Mouse (Mus musculus) testis, postnatal 14 days (tissue): ENCODE measurements at regions not wholly inside any gene's neighbourhood (a gene's known extent, or its start where the extent isn't known, plus 50 kb on each side); places are given as distances from the start of the nearest gene placed in this dataset.

ENCODE experiments used
- DNase-seq: peaks from one replicate; pipeline ENCODE4 v3.0.0; 2021; ENCODE audit warnings: low spot score

GRCm38 (mm10) chr16:75297416-75297815, 288.4 kb downstream of the Lipi start:
- DNase-seq: no peak

GRCm38 (mm10) chr16:75292736-75293428, 293.0 kb downstream of the Lipi start:
- no peak for DNase-seq

DNA sequence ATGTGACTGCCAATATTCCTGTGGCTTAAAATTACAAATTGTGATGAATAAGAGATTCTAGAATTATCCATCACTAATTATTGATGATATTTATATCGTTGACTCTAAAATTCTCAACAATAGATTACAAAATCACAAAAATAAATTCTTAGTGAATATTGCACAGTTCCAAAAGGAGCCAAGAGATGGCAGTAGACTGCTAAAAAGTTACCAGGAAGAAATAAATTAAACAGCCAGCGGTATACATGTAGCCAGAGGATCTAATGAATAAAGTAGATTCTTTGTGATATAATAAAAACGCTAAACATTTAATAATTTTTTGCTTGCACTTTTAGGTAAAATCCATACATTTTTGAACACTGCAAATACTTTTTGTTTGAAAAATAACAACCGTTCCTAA, 294.7 kb downstream of the Lipi start:
- DNase-seq: no peak

DNA sequence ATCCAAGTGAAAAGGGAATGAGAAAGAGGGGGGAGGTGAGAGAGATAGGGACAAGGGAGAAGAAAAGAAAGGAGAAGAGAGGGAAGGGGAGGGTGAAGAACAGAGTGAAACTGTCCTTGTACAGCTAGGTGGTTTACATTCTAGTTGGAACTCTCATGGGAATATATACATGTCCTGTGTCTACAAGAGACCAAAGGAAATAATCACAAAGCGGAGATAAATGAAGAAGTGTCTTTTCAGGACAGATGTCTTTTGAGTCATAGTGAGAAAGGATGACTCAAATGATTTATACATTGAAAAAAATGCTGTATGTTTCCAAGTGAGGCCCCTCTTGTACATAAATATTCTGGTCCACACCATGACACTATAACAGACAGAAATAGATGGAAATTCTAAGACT, 298.7 kb downstream of the Lipi start:
- DNase-seq: no peak

DNA sequence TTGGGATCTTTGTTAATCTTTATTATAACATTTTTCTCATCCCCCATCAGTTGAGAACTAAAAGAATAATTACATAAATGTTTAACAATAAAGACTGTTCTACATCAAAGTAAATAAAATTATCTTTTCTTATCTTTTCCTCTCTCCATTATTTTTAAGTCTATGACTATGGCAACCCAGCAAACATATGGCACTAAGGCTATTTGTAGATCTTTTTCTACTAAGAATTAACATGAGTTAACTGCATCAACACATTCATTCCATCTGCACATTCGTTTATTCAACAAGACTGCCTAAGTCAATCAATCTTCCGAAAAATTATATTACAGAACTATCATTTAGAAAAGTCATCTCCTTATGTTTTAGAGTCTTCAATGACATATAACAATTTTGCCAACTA, 300.1 kb downstream of the Lipi start:
- no peak for DNase-seq

GRCm38 (mm10) chr16:75263903-75264302, 322.0 kb downstream of the Lipi start:
- no peak for DNase-seq

DNA sequence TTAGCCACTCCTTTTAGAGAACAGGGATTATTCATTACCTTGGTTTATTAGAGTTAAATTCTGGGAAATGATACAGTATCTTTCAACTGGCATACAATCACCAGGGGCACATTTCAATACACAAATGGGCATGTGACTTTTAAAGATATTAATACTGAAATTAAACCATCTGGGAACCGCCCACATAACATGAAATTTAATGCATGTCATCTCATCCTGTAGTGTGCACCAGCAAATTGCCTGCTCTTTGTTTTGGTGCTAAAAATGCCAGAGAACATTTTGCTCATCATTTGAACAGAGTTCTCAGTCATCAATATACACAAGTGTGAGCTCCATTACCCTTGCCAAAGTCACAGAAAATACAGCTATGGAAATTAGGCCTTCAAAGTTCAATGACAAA, 330.9 kb downstream of the Lipi start:
- no peak for DNase-seq

DNA sequence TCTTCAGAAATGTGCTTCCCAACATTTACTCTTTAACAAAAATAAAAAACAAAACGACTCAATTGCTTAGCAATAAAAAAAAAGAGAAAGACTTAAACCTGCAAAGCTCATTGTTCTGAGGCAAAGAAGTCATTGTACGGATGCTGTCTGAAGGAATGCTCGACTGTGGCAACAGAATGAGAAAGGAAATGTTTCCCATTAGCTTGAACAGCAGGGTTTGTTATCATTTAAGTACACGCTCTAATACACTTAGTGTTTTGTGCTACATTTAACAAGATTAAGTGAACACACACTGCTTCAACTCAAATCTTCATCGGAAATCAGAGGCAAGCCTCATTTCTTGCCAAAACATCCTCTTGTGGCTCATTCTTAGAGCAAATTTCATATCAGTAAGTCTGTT, 336.7 kb downstream of the Lipi start:
- DNase-seq: no peak

DNA sequence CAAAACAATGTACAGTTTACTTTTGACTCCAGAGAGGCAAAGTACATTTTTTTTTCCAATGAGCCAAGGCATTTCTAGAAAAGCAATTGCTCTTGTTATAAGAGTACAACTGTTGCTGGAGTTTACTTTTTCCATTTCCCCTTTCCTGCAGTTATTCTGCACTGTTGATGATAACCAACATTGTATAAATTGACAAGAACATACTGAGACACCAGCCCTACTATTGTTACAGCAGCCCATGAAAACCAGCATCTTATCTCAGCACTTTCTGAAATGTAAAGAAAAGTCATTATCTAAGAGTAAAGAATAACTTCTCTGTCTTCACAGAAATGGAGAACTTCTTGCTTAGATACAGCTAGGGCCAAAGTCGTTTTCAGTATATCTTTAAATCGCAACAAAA, 345.5 kb downstream of the Lipi start:
- DNase-seq: no peak

DNA sequence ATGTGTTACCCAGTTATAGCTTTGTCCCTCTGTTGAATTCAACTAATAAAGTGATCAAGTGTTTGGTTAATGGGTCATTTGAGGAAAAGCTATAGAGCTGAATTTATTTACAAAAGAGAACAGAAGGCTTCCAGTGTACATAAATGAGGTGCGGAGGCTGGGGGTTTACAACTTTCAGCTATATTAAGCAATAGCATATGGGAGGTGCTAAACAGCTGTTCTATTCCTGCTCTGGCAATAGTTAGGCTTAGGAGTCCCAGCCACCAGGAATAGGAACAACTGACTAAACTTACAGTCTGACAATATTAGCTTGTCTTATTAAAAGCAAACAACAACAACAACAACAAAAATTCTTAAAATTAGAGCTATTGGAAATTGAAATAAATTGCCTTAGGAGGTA, 353.7 kb downstream of the Lipi start:
- no peak for DNase-seq

DNA sequence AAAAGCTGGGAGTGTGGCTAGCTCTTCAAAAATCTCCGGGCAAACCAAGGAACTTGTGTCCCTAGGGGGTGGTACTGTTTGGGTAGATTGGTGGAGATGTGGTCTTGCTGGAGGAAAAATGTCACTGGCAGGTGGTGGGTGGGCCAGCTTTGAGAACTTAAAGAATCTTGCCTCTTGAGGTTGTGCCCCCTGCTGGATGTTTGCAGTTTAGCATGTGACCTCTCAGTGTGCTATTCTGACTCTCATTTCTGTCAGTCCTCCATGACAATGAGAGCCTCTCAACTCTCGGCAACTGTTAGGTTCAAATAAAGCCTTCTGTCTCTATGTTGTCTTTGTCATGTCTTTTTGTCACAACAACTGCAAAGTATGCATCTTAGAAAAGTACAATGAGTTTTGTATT, 392.5 kb downstream of the Lipi start:
- no peak for DNase-seq

DNA sequence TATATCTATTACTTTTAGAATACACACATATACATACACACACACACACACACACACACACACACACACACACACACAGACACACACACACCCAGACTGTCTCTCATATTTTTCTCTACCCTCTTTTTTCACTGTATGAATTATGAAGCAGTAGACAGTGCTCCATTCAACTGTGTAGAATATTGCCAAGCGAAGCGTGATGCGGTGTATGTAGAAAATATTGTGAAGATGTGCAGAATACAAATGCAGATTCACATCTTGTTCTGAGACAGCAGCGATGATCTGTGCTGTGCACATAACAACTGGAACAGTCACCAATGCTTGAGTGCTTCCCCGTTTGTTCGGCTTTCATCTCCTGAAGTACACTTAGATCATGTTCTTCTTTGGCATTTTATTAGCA, 395.5 kb downstream of the Lipi start:
- DNase-seq: no peak

DNA sequence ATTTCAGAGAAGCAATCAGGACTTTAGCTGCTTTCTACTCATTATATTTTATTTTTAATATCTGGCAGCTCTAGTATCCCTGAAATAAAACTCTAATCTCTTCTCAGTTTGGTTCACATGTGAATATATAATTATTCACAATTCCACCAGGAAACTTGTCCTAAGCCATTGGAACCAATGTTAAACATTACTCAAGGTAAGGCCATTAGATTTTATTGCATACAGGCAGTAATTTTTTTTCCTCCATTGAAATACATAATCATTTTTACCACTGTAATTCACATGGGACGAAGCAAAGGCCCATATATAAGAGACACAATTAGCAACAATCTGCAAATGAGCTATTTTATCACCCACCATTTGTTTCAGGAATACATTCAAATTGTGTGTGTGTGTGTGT, 419.8 kb downstream of the Lipi start:
- no peak for DNase-seq

GRCm38 (mm10) chr16:75164969-75165726, 420.7 kb downstream of the Lipi start:
- DNase-seq: no peak

DNA sequence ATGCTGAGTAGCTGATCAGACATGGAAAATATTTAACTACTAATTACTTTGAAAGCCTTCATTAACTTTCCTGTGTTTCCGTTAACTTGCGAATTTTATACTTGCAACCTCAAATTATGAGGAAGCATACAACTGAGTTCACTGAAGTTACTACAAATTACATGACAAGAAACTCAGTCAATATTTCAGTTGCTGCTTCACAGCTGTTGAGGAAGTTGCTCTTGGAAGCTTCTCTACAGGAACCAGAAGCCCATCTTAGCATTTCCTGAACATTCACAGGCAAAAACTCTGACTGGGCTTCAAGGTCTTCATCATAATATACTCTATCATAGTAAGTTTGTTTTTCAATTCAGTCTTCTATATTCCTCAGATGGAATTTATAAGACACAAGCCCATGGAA, 426.1 kb downstream of the Lipi start:
- DNase-seq: no peak

DNA sequence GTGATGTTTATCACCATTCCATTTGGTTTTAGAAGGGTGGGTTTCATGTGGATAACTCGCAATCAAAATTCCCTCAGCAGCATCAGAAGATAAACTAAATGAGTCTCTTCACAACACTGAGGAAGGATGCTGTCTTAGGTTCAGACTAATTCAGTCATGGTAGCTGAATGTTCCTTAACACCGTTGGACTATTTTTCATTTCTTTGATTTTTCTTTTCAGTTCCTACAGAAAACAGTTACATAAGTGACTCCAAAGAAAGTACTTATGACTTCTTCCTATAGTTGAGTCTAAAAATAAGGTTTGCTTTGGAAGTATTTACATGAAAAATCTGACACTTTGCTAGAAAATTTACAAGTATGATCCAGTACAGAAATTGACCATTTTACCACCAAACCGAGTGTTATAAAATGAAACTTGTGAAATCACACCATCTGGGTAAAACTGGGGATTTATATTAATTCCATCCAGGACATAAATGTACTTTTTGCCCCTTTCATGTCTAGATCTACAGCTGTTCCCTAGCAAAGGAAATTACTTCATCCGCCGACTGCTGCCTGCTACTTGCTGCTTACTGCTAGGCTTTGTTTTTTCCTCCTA, 430.3 kb downstream of the Lipi start:
- no peak for DNase-seq
